ENCODE assay signal across 14 mouse cellular contexts in genomic region chr10:80017771-80018170, GRCm38 (mm10). TPM values are rescaled to one million over a fixed set of nuclear protein-coding genes. Genes with fewer than 3 reads are reported as not detected.
DNase-seq lines count a peak whose midpoint lies in the region; ATAC-seq and TF ChIP-seq lines count a peak whose summit lies in the region.
"Had no signal": no experiment of that assay in that cellular context is flagged by ENCODE, and none has a peak within 500 bp of the region (broad histone marks: within the 10 kb centered on the region; RNA-seq: fewer than 3 reads in every experiment).

No protein-coding gene starts in this region.

- WGBS in bone marrow, adult 2 months, result 7% methylated on average over 14 of the region's 14 CpGs
- 77% methylated on average over 14 of the region's 14 CpGs for WGBS in intestine, embryonic 16.5 days
- 78% methylated on average over 14 of the region's 14 CpGs for WGBS in stomach, embryonic 16.5 days

- DNase-seq in layer of hippocampus, adult 2 months (ENCODE audit: low spot score in 2 of 2), result no peak
- DNase-seq in layer of hippocampus, postnatal 14 days (ENCODE audit: low spot score in 2 of 2), result no peak
- no peak for DNase-seq in left cerebral cortex, adult 8-10 months (ENCODE audit: low spot score in 2 of 2)
- no peak for DNase-seq in layer of hippocampus, adult 18-20 months (ENCODE audit: low spot score in 2 of 2)
- DNase-seq in embryo, embryonic 11 days, result no peak
- DNase-seq: adrenal gland, adult 8-10 months; cerebellum, adult 2 months; gastrocnemius, postnatal 14 days; kidney, adult 11 months; right cerebral cortex, adult 18-20 months had no signal

- H3K27me3 ChIP-seq in intestine, embryonic 16.5 days (replicated peaks; ENCODE audit: control insufficient read depth, insufficient read depth, low read length), result peaks cover 12% of the 10 kb centered on the region
- peaks cover 15% of the 10 kb centered on the region for H3K27me3 ChIP-seq in stomach, embryonic 16.5 days (ENCODE audit: control insufficient read depth, insufficient read depth, low read length)

- no peak overlapping the region for H3K4me2 ChIP-seq in intestine, embryonic 16.5 days (ENCODE audit: low read depth, low read length)
- H3K4me2 ChIP-seq in stomach, embryonic 16.5 days (ENCODE audit: low read depth, low read length), result 0 out of 2 replicates have a peak overlapping the region, but pooled peaks have one; percentile 15
- H3K4me2 ChIP-seq: embryonic facial prominence, embryonic 15.5 days had no signal

- H3K4me1 ChIP-seq in bone marrow, adult 2 months (ENCODE audit: control insufficient read depth, insufficient read depth, low read length), result peaks cover 8% of the 10 kb centered on the region
- H3K4me1 ChIP-seq in intestine, embryonic 16.5 days (ENCODE audit: control insufficient read depth, insufficient read depth, low read length), result peaks cover 20% of the 10 kb centered on the region
- H3K4me1 ChIP-seq in stomach, embryonic 16.5 days (ENCODE audit: control insufficient read depth, insufficient read depth, low read length), result peaks cover 17% of the 10 kb centered on the region

- H3K4me3 ChIP-seq in layer of hippocampus, adult 2 months, result no peak overlapping the region
- peak overlapping the region; percentile 81 for H3K4me3 ChIP-seq in bone marrow, adult 2 months (replicated peaks; ENCODE audit: control insufficient read depth, low read depth, low read length)
- peak overlapping the region; percentile 7; the same call in 1 of the 2 replicates for H3K4me3 ChIP-seq in intestine, embryonic 16.5 days (ENCODE audit: low read length)
- H3K4me3 ChIP-seq in stomach, embryonic 16.5 days (replicated peaks; ENCODE audit: low read length), result no peak overlapping the region; the same call in 1 of the 2 replicates
- H3K4me3 ChIP-seq: embryonic facial prominence, embryonic 15.5 days had no signal

- no peaks in the 10 kb centered on the region for H3K36me3 ChIP-seq in intestine, embryonic 16.5 days (ENCODE audit: control insufficient read depth, insufficient read depth, low read length)
- H3K36me3 ChIP-seq in stomach, embryonic 16.5 days (ENCODE audit: control insufficient read depth, insufficient read depth, low read length), result no peaks in the 10 kb centered on the region
- H3K36me3 ChIP-seq: embryonic facial prominence, embryonic 15.5 days had no signal

- no peaks in the 10 kb centered on the region for H3K9me3 ChIP-seq in intestine, embryonic 16.5 days (ENCODE audit: control insufficient read depth, low read length)
- no peaks in the 10 kb centered on the region for H3K9me3 ChIP-seq in stomach, embryonic 16.5 days (replicated peaks; ENCODE audit: control insufficient read depth, low read length)
- H3K9me3 ChIP-seq: embryonic facial prominence, embryonic 15.5 days had no signal

- H3K9ac ChIP-seq in intestine, embryonic 16.5 days (ENCODE audit: low read depth, low read length), result no peak overlapping the region; the same call in 1 of the 2 replicates
- H3K9ac ChIP-seq in stomach, embryonic 16.5 days (ENCODE audit: low read length), result no peak overlapping the region
- H3K9ac ChIP-seq: embryonic facial prominence, embryonic 15.5 days had no signal

- ATAC-seq in intestine, embryonic 16.5 days, result no peak
- no peak for ATAC-seq in stomach, embryonic 16.5 days (ENCODE audit: insufficient read depth, low FRiP score)

- TF ChIP-seq CTCF in layer of hippocampus, adult 2 months (conservative IDR thresholded peaks at IDR 0.05), result no peak
- TF ChIP-seq CTCF in bone marrow, adult 2 months (IDR thresholded peaks at IDR 0.05; ENCODE audit: control insufficient read depth, insufficient read depth, low read length), result 0 out of 2 replicates have a peak, but pooled peaks have one; percentile 17

- no peak; the same call in 1 of the 2 replicates for TF ChIP-seq POLR2A in bone marrow, adult 2 months (IDR thresholded peaks at IDR 0.05; ENCODE audit: borderline replicate concordance, control insufficient read depth, low read depth, low read length)

- H3K27ac ChIP-seq in layer of hippocampus, adult 2 months, result 0 out of 2 replicates have a peak overlapping the region, but pooled peaks have one; percentile 14
- peak overlapping the region; percentile 98 for H3K27ac ChIP-seq in bone marrow, adult 2 months (ENCODE audit: control insufficient read depth, insufficient read depth, low read depth, low read length, poor library complexity)
- H3K27ac ChIP-seq in intestine, embryonic 16.5 days (ENCODE audit: low read length), result no peak overlapping the region
- peak overlapping the region; percentile 13; the same call in 1 of the 2 replicates for H3K27ac ChIP-seq in stomach, embryonic 16.5 days (ENCODE audit: low read length)
- H3K27ac ChIP-seq: embryonic facial prominence, embryonic 15.5 days had no signal

RNA-seq across cellular contexts. Expression of gene Arhgap45, which starts 1.3 kb away (rescaled TPM):
- total RNA-seq in layer of hippocampus, adult 2 months (2021), result 1 to 10 TPM; 3.7 to 4.4 TPM
- 1 to 10 TPM; 3.8 to 3.9 TPM for total RNA-seq in layer of hippocampus, postnatal 14 days (2021)
- 111 and 291 TPM in 2 replicates for polyA plus RNA-seq in bone marrow, adult 2 months (2011; ENCODE audit: insufficient read depth, insufficient read length, low replicate concordance, missing spikeins)
- 6.0 and 7.3 TPM in 2 replicates for polyA plus RNA-seq in intestine, embryonic 16.5 days (2015; fragmentation: Nextera tagmentation; extraction: Ambion mirVana)
- polyA plus RNA-seq in stomach, embryonic 16.5 days (2015; fragmentation: Nextera tagmentation; extraction: Ambion mirVana), result 7.8 and 9.7 TPM in 2 replicates
- total RNA-seq in left cerebral cortex, adult 8-10 months (2022), result 1 to 10 TPM; 3.6 to 9.6 (median 6.0) TPM
- total RNA-seq in layer of hippocampus, adult 18-20 months (2021), result 1 to 10 TPM; 4.1 to 4.2 TPM

RNA-seq across cellular contexts. Expression of gene Abca7, which starts 21.5 kb away (rescaled TPM):
- 10 to 100 TPM; 10.7 to 11.0 TPM for total RNA-seq in layer of hippocampus, adult 2 months (2021)
- 10 to 100 TPM in 1 of 2 experiments, 1 to 10 TPM in 1; 9.8 to 10.5 TPM for total RNA-seq in layer of hippocampus, postnatal 14 days (2021)
- polyA plus RNA-seq in bone marrow, adult 2 months (2011; ENCODE audit: insufficient read depth, insufficient read length, low replicate concordance, missing spikeins), result 54.3 and 96.9 TPM in 2 replicates
- 3.3 and 3.4 TPM in 2 replicates for polyA plus RNA-seq in intestine, embryonic 16.5 days (2015; fragmentation: Nextera tagmentation; extraction: Ambion mirVana)
- 6.3 and 7.4 TPM in 2 replicates for polyA plus RNA-seq in stomach, embryonic 16.5 days (2015; fragmentation: Nextera tagmentation; extraction: Ambion mirVana)
- total RNA-seq in left cerebral cortex, adult 8-10 months (2022), result 10 to 100 TPM; 11.0 to 12.3 (median 12.0) TPM
- total RNA-seq in layer of hippocampus, adult 18-20 months (2021), result 10 to 100 TPM; 10.2 to 12.0 TPM

RNA-seq across cellular contexts. Expression of gene Polr2e, which starts 21.8 kb away (rescaled TPM):
- total RNA-seq in layer of hippocampus, adult 2 months (2021), result 10 to 100 TPM; 77.8 to 79.1 TPM
- 10 to 100 TPM; 74.1 to 74.3 TPM for total RNA-seq in layer of hippocampus, postnatal 14 days (2021)
- polyA plus RNA-seq in bone marrow, adult 2 months (2011; ENCODE audit: insufficient read depth, insufficient read length, low replicate concordance, missing spikeins), result 35.6 and 44.5 TPM in 2 replicates
- polyA plus RNA-seq in intestine, embryonic 16.5 days (2015; fragmentation: Nextera tagmentation; extraction: Ambion mirVana), result 190 and 212 TPM in 2 replicates
- 174 and 180 TPM in 2 replicates for polyA plus RNA-seq in stomach, embryonic 16.5 days (2015; fragmentation: Nextera tagmentation; extraction: Ambion mirVana)
- total RNA-seq in left cerebral cortex, adult 8-10 months (2022), result 10 to 100 TPM; 64.7 to 80.4 (median 72.9) TPM
- total RNA-seq in layer of hippocampus, adult 18-20 months (2021), result 10 to 100 TPM; 88.2 to 93.9 TPM

RNA-seq across cellular contexts. Expression of gene Gpx4, which starts 29.2 kb away (rescaled TPM):
- 100 to 1,000 TPM; 440 to 464 TPM for total RNA-seq in layer of hippocampus, adult 2 months (2021)
- total RNA-seq in layer of hippocampus, postnatal 14 days (2021), result 100 to 1,000 TPM; 456 to 501 TPM
- 948 and 2,392 TPM in 2 replicates for polyA plus RNA-seq in bone marrow, adult 2 months (2011; ENCODE audit: insufficient read depth, insufficient read length, low replicate concordance, missing spikeins)
- 942 and 972 TPM in 2 replicates for polyA plus RNA-seq in intestine, embryonic 16.5 days (2015; fragmentation: Nextera tagmentation; extraction: Ambion mirVana)
- 445 and 507 TPM in 2 replicates for polyA plus RNA-seq in stomach, embryonic 16.5 days (2015; fragmentation: Nextera tagmentation; extraction: Ambion mirVana)
- 100 to 1,000 TPM; 472 to 551 (median 538) TPM for total RNA-seq in left cerebral cortex, adult 8-10 months (2022)
- 100 to 1,000 TPM; 509 to 545 TPM for total RNA-seq in layer of hippocampus, adult 18-20 months (2021)

RNA-seq across cellular contexts. Expression of gene Cnn2, which starts 29.4 kb away (rescaled TPM):
- total RNA-seq in layer of hippocampus, adult 2 months (2021), result 1 to 10 TPM; 5.4 to 5.6 TPM
- total RNA-seq in layer of hippocampus, postnatal 14 days (2021), result 1 to 10 TPM; 7.5 to 9.3 TPM
- polyA plus RNA-seq in bone marrow, adult 2 months (2011; ENCODE audit: insufficient read depth, insufficient read length, low replicate concordance, missing spikeins), result 41.7 and 92.4 TPM in 2 replicates
- polyA plus RNA-seq in intestine, embryonic 16.5 days (2015; fragmentation: Nextera tagmentation; extraction: Ambion mirVana), result 226 and 245 TPM in 2 replicates
- polyA plus RNA-seq in stomach, embryonic 16.5 days (2015; fragmentation: Nextera tagmentation; extraction: Ambion mirVana), result 333 and 334 TPM in 2 replicates
- 1 to 10 TPM; 5.4 to 6.7 (median 6.3) TPM for total RNA-seq in left cerebral cortex, adult 8-10 months (2022)
- total RNA-seq in layer of hippocampus, adult 18-20 months (2021), result 1 to 10 TPM; 3.6 to 5.2 TPM

Comparison
In these comparisons a context has a peak if more than half of its experiments do, and no peak if none do; other contexts are left out.
1. H3K4me3 ChIP-seq: peak in bone marrow, adult 2 months (single experiment) and intestine, embryonic 16.5 days (single experiment); none in layer of hippocampus, adult 2 months (single experiment) and stomach, embryonic 16.5 days (single experiment).